Mouse (Mus musculus): ENCODE data around the gene Tsc2.

DNA sequence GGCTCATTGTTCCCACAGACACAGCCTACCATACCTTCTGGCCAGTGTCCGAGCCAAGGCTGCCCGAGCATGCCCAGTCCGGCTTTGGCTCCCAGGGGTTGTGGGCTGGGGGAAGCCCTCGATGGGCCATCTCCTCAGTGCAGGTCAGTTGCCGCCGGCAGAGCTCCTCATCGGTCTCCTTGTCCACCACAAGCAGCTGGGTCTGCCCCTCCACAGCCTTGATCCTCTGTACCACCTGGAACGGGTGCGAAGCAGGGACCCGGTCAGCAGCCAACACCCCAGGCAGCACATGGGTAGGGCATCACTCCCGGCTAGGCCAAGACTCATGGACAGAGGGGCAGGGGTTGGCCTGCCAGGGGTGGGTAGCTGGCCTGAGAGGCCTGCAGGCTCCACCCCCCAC is 15.1 kb upstream of the Tsc2 start:
- TF ChIP-seq POLR2A (IDR thresholded peaks at IDR 0.05; ENCODE audit: borderline replicate concordance, extremely low read depth, low read depth, low read length): no peak; the same call in 1 of the 2 replicates
- no peak for TF ChIP-seq CTCF (IDR thresholded peaks at IDR 0.05; ENCODE audit: insufficient read depth, low read length)

All from lung, adult 2 months (tissue).